Mouse (Mus musculus) CH12.LX (cell line): Measurements from ENCODE around the gene Rarg. TPM values are rescaled to one million over a fixed set of nuclear protein-coding genes. Genes with fewer than 3 reads are reported as not detected.

Source experiments
- DNase-seq: peaks from one replicate; pipeline ENCODE4 v3.0.0-alpha.2; 2013; ENCODE audit errors: extremely low read depth
- H3K27ac ChIP-seq: 2 replicates; pipeline ENCODE4 v1.5.1; 2012; ENCODE audit warnings: low read depth, mild to moderate bottlenecking, control low read depth, moderate library complexity; ENCODE audit not compliant: insufficient read depth
- H3K27me3 ChIP-seq: replicated peaks from 2 replicates; pipeline ENCODE3; 2012; ENCODE audit warnings: inconsistent platforms
- H3K36me3 ChIP-seq, 2 experiments: replicated peaks in 1 of 2; 2 replicates each; pipeline versions ENCODE3 to v1.6.1; 2012; ENCODE audit warnings: inconsistent platforms in 1 of 2, low read length in 1 of 2, mild to moderate bottlenecking in 1 of 2, mixed read lengths in 1 of 2, moderate library complexity in 1 of 2; ENCODE audit not compliant: control insufficient read depth in 1 of 2, insufficient read depth in 1 of 2
- H3K4me1 ChIP-seq, 2 experiments: 2 replicates each; pipeline ENCODE4 v1.6.1; 2012; ENCODE audit warnings: inconsistent platforms in 1 of 2, moderate library complexity in 1 of 2; ENCODE audit not compliant: insufficient read depth in 2 of 2, control insufficient read depth in 1 of 2
- H3K4me2 ChIP-seq: 2 replicates; pipeline ENCODE4 v1.6.1; 2012; ENCODE audit warnings: low read depth, mild to moderate bottlenecking, control low read depth; ENCODE audit not compliant: poor library complexity, insufficient read depth, severe bottlenecking
- H3K4me3 ChIP-seq, 3 experiments: fragments of 150-350 bp in 1 of 3; sonication (generic) in 1 of 3; replicated peaks in 1 of 3; 2 replicates each; pipeline versions ENCODE3 to v1.5.1; 2011 to 2012; ENCODE audit warnings: low read depth in 2 of 3, low read length in 2 of 3, mild to moderate bottlenecking in 2 of 3, moderate library complexity in 2 of 3, control low read depth in 1 of 3, improper control_type of control experiment in 1 of 3, inconsistent platforms in 1 of 3, mixed read lengths in 1 of 3; ENCODE audit not compliant: poor library complexity in 1 of 3
- H3K79me2 ChIP-seq: replicated peaks from 2 replicates; pipeline ENCODE4 v1.6.1; 2012; ENCODE audit warnings: mild to moderate bottlenecking, moderate library complexity; ENCODE audit not compliant: control insufficient read depth, poor library complexity, insufficient read depth, severe bottlenecking; ENCODE audit errors: extremely low read depth
- H3K9ac ChIP-seq: 2 replicates; pipeline ENCODE4 v1.6.1; 2012; ENCODE audit warnings: low read depth, mild to moderate bottlenecking, control low read depth, moderate library complexity; ENCODE audit not compliant: insufficient read depth
- H3K9me3 ChIP-seq: replicated peaks from 2 replicates; pipeline ENCODE3; 2012; ENCODE audit warnings: low read length, inconsistent platforms, mixed read lengths
- BHLHE40 ChIP-seq: IDR thresholded peaks from 2 replicates; pipeline ENCODE4 v1.6.1; 2011; ENCODE audit warnings: mild to moderate bottlenecking, low read depth, low read length, improper control_type of control experiment
- CHD1 ChIP-seq: IDR thresholded peaks from 2 replicates; pipeline ENCODE4 v1.6.1; 2012; ENCODE audit warnings: low read depth, low read length, improper control_type of control experiment, inconsistent platforms
- CHD2 ChIP-seq: IDR thresholded peaks from 2 replicates; pipeline ENCODE4 v1.6.1; 2011; ENCODE audit warnings: low read length, improper control_type of control experiment
- CTCF ChIP-seq, 2 experiments: IDR thresholded peaks in 1 of 2; conservative IDR thresholded peaks in 1 of 2; 2 replicates each; pipeline ENCODE4 v1.5.1; 2011 to 2012; ENCODE audit warnings: low read depth in 2 of 2, low read length in 2 of 2, improper control_type of control experiment in 1 of 2, inconsistent platforms in 1 of 2, mild to moderate bottlenecking in 1 of 2, moderate library complexity in 1 of 2
- E2F4 ChIP-seq: IDR thresholded peaks from 2 replicates; pipeline ENCODE4 v1.6.1; 2011; ENCODE audit warnings: low read depth, low read length, improper control_type of control experiment; ENCODE audit not compliant: insufficient replicate concordance
- ELF1 ChIP-seq: IDR thresholded peaks from 2 replicates; pipeline ENCODE4 v1.6.1; 2014; ENCODE audit warnings: low read depth, mild to moderate bottlenecking, inconsistent platforms, low read length, improper control_type of control experiment
- EP300 ChIP-seq: IDR thresholded peaks from 2 replicates; pipeline ENCODE4 v1.6.1; 2011; ENCODE audit warnings: low read length, improper control_type of control experiment
- ETS1 ChIP-seq: conservative IDR thresholded peaks from 2 replicates; pipeline ENCODE4 v1.6.1; 2012; ENCODE audit warnings: low read depth, mild to moderate bottlenecking, inconsistent platforms, low read length, improper control_type of control experiment, moderate library complexity
- GABPA ChIP-seq: IDR thresholded peaks from 2 replicates; pipeline ENCODE4 v1.6.1; 2012; ENCODE audit warnings: low read depth, low read length, improper control_type of control experiment, inconsistent platforms; ENCODE audit not compliant: insufficient replicate concordance
- HCFC1 ChIP-seq: IDR thresholded peaks from 2 replicates; pipeline ENCODE4 v1.6.1; 2012; ENCODE audit warnings: low read depth, mild to moderate bottlenecking, inconsistent platforms, low read length, improper control_type of control experiment
- IRF4 ChIP-seq: IDR thresholded peaks from 2 replicates; pipeline ENCODE4 v1.6.1; 2014; ENCODE audit warnings: low read depth, mild to moderate bottlenecking, inconsistent platforms, low read length, improper control_type of control experiment
- JUN ChIP-seq: IDR thresholded peaks from 2 replicates; pipeline ENCODE4 v1.6.1; 2011; ENCODE audit warnings: low read depth, mild to moderate bottlenecking, low read length, improper control_type of control experiment, moderate library complexity; ENCODE audit not compliant: insufficient read depth
- JUND ChIP-seq: conservative IDR thresholded peaks from 2 replicates; pipeline ENCODE4 v1.6.1; 2011; ENCODE audit warnings: low read depth, low read length, improper control_type of control experiment
- KAT2A ChIP-seq: IDR thresholded peaks from 2 replicates; pipeline ENCODE4 v1.6.1; 2012; ENCODE audit warnings: low read length, improper control_type of control experiment, inconsistent platforms; ENCODE audit not compliant: insufficient replicate concordance
- MAFK ChIP-seq: IDR thresholded peaks from 2 replicates; pipeline ENCODE4 v1.6.1; 2011; ENCODE audit warnings: low read length, improper control_type of control experiment; ENCODE audit not compliant: insufficient replicate concordance
- MAX ChIP-seq: IDR thresholded peaks from 2 replicates; pipeline ENCODE4 v1.6.1; 2011; ENCODE audit warnings: low read length, improper control_type of control experiment
- MAZ ChIP-seq: IDR thresholded peaks from 2 replicates; pipeline ENCODE4 v1.6.1; 2012; ENCODE audit warnings: low read depth, mild to moderate bottlenecking, inconsistent platforms, low read length, improper control_type of control experiment, moderate library complexity
- MXI1 ChIP-seq: IDR thresholded peaks from 2 replicates; pipeline ENCODE4 v1.6.1; 2011; ENCODE audit warnings: mild to moderate bottlenecking, low read depth, low read length, improper control_type of control experiment
- MYC ChIP-seq: IDR thresholded peaks from 2 replicates; pipeline ENCODE4 v1.6.1; 2011; ENCODE audit warnings: low read depth, mild to moderate bottlenecking, improper control_type of control experiment, low read length
- NELFE ChIP-seq: IDR thresholded peaks from 2 replicates; pipeline ENCODE4 v1.6.1; 2011; ENCODE audit warnings: low read depth, low read length, improper control_type of control experiment
- NRF1 ChIP-seq: IDR thresholded peaks from 2 replicates; pipeline ENCODE4 v1.6.1; 2014; ENCODE audit warnings: low read depth, mild to moderate bottlenecking, inconsistent platforms, low read length, improper control_type of control experiment, moderate library complexity
- PAX5 ChIP-seq: IDR thresholded peaks from 2 replicates; pipeline ENCODE4 v1.6.1; 2012; ENCODE audit warnings: low read length, inconsistent platforms, mixed read lengths
- POLR2A ChIP-seq: IDR thresholded peaks from 2 replicates; pipeline ENCODE4 v1.6.1; 2011; ENCODE audit warnings: low read depth, mild to moderate bottlenecking, improper control_type of control experiment, low read length
- POLR2AphosphoS2 ChIP-seq: IDR thresholded peaks from 2 replicates; pipeline ENCODE4 v1.6.1; 2011; ENCODE audit warnings: low read depth, low read length, improper control_type of control experiment
- RCOR1 ChIP-seq: conservative IDR thresholded peaks from 2 replicates; pipeline ENCODE4 v1.6.1; 2012; ENCODE audit warnings: low read depth, mild to moderate bottlenecking, inconsistent platforms, low read length, improper control_type of control experiment
- SIN3A ChIP-seq: IDR thresholded peaks from 2 replicates; pipeline ENCODE4 v1.6.1; 2012; ENCODE audit warnings: low read length, improper control_type of control experiment, inconsistent platforms
- SMC3 ChIP-seq: IDR thresholded peaks from 2 replicates; pipeline ENCODE4 v1.6.1; 2011; ENCODE audit warnings: low read depth, low read length, improper control_type of control experiment
- TCF12 ChIP-seq: IDR thresholded peaks from 2 replicates; pipeline ENCODE4 v1.6.1; 2014; ENCODE audit warnings: low read depth, mild to moderate bottlenecking, inconsistent platforms, low read length, improper control_type of control experiment
- UBTF ChIP-seq: IDR thresholded peaks from 2 replicates; pipeline ENCODE4 v1.6.1; 2012; ENCODE audit warnings: low read depth, mild to moderate bottlenecking, inconsistent platforms, low read length, improper control_type of control experiment, moderate library complexity
- USF1 ChIP-seq: IDR thresholded peaks from 2 replicates; pipeline ENCODE4 v1.6.1; 2014; ENCODE audit warnings: low read depth, mild to moderate bottlenecking, inconsistent platforms, low read length, improper control_type of control experiment
- ZC3H11A ChIP-seq: IDR thresholded peaks from 2 replicates; pipeline ENCODE4 v1.6.1; 2012; ENCODE audit warnings: low read depth, mild to moderate bottlenecking, inconsistent platforms, low read length, improper control_type of control experiment
- ZKSCAN1 ChIP-seq: IDR thresholded peaks from 2 replicates; pipeline ENCODE4 v1.6.1; 2012; ENCODE audit warnings: low read depth, inconsistent platforms, low read length, improper control_type of control experiment, borderline replicate concordance
- dilution Hi-C: fragments of 300-500 bp; cut with MboI; formaldehyde crosslinking; loops from 2 replicates; pipeline ENCODE4 v1.14.3; 2020; ENCODE audit warnings: low sequenced_read_pairs; ENCODE audit not compliant: extremely low pct_unique_long_range_greater_than_20kb, extremely low pct_ligation_motif_present
- in situ Hi-C: fragments of 300-500 bp; cut with MboI; formaldehyde crosslinking; loops from 3 replicates; pipeline ENCODE4 v1.14.3; 2019; ENCODE audit warnings: low sequenced_read_pairs, low pct_ligation_motif_present, low pct_unique_long_range_greater_than_20kb, mixed read lengths
- polyA plus RNA-seq: library from polyadenylated mRNA; unstranded; fragments of >175 nt; gene quantifications from 2 replicates; pipeline ENCODE4 v1.2.1, GENCODE M21; 2012; ENCODE audit warnings: low read depth; ENCODE audit not compliant: insufficient read length
- total RNA-seq, 2 experiments: library from RNA; depleted of rRNA; stranded (reverse); fragments of 300-350 nt in 1 of 2; fragments of >200 nt in 1 of 2; gene quantifications; 2 replicates each; pipeline ENCODE4 v1.2.3; 2012 to 2014

The Rarg gene
- total and polyA plus RNA-seq, 3 experiments = 0.17 to 0.76 (median 0.64) TPM

DNA sequence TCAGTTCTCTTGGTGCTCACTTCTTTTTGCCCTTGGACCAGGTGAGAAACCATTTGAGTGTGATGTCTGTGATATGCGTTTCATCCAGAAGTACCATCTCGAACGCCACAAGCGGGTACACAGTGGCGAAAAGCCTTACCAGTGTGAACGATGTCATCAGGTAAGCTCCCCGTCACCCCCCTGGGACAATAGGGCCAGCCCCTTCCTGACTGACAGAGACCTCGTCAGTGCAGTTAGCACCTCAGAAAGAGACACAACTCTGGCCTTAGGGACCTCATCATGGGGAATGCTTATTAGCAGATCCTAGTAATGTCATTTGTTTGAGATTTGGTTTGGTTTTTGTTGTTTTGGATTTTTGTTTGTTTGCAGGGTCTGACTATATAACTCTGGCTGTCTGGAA, 48.2 kb downstream of the Rarg start:
- no peaks in the 10 kb centered on the region for H3K9me3 ChIP-seq
- no peak overlapping the region for H3K27ac ChIP-seq
- in situ Hi-C loops = no loop called here
- H3K36me3 ChIP-seq = peaks cover 58 to 81% of the 10 kb centered on the region in 2 experiments
- H3K4me3 ChIP-seq = no peak overlapping the region
- H3K79me2 ChIP-seq = 0 out of 2 replicates have a peak, but pooled peaks cover 4% of the 10 kb centered on the region
- peaks cover 23 to 71% of the 10 kb centered on the region in 2 experiments for H3K4me1 ChIP-seq
- dilution Hi-C loops = no loop called here
- no peak overlapping the region for H3K9ac ChIP-seq
- no peaks in the 10 kb centered on the region for H3K27me3 ChIP-seq
- H3K4me2 ChIP-seq = no peak overlapping the region
- peak; percentile 55 for DNase-seq
- TF ChIP-seq CHD2 (0 out of 2 replicates have a peak, but pooled peaks have one; percentile 20), GABPA (no peak), ETS1 (peak; percentile 35; the same call in 1 of the 2 replicates), BHLHE40 (peak; percentile 29; the same call in 1 of the 2 replicates)

DNA sequence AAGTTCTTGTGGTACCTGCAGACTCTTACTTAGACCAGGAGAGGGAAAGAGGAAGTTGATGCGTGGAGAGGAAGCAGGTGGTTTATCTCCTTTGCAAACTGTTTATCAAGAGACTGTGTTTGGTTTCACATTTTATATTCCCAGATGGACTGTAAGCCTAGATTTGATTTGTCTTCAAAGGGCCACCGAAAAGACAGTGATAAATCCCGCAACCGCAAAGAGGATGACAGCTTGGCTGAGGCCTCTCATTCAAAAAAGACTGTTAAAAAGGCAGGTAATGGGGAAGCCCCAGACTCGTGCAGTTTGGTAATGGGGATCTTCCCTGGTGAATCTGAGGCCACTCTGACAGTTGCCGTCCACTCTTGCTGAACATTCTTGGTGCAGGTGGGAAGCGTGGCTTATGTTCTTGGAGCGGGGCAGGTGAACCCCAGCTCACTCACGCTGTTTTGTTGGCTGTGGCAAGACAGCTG, 49.2 kb downstream of the Rarg start:
- peak; percentile 78 for DNase-seq
- Histone ChIP-seq H3K9ac (no peak overlapping the region), H3K4me3 (peak overlapping the region in 1 of 3 experiments; percentile 2), H3K4me2 (peak overlapping the region; percentile 60), H3K36me3 (peaks cover 54 to 71% of the 10 kb centered on the region in 2 experiments), H3K27me3 (no peaks in the 10 kb centered on the region), H3K79me2 (0 out of 2 replicates have a peak, but pooled peaks cover 4% of the 10 kb centered on the region), H3K9me3 (no peaks in the 10 kb centered on the region), H3K27ac (peak overlapping the region; percentile 53; the same call in 1 of the 2 replicates), H3K4me1 (peaks cover 22 to 61% of the 10 kb centered on the region in 2 experiments)
- dilution Hi-C loops (no loop called here), in situ Hi-C loops (no loop called here)
- peak; percentile 44 for TF ChIP-seq JUND
- peak; percentile 88 for TF ChIP-seq EP300
- no peak for TF ChIP-seq CHD1
- TF ChIP-seq SIN3A = peak; percentile 87
- TF ChIP-seq PAX5 = no peak
- 0 out of 2 replicates have a peak, but pooled peaks have one; percentile 22 for TF ChIP-seq HCFC1
- TF ChIP-seq CTCF (conservative IDR thresholded peaks at IDR 0.05 in 1 of 2, IDR thresholded peaks at IDR 0.05 in 1 of 2; ENCODE audit: low read depth in 2 of 2, low read length in 2 of 2) = no peak
- no peak for TF ChIP-seq E2F4
- TF ChIP-seq MAFK = 0 out of 2 replicates have a peak, but pooled peaks have one; percentile 52
- 0 out of 2 replicates have a peak, but pooled peaks have one; percentile 65 for TF ChIP-seq MAZ
- TF ChIP-seq NELFE = no peak
- TF ChIP-seq GABPA = no peak
- TF ChIP-seq POLR2AphosphoS2 = no peak
- TF ChIP-seq ELF1 = peak; percentile 40; the same call in 1 of the 2 replicates
- TF ChIP-seq ZKSCAN1 = no peak
- TF ChIP-seq POLR2A = no peak
- peak; percentile 63 for TF ChIP-seq MYC
- peak; percentile 69 for TF ChIP-seq MAX
- no peak for TF ChIP-seq ZC3H11A
- peak; percentile 76 for TF ChIP-seq RCOR1
- no peak for TF ChIP-seq JUN
- no peak for TF ChIP-seq USF1
- no peak for TF ChIP-seq NRF1
- TF ChIP-seq SMC3 = no peak
- TF ChIP-seq IRF4 = peak; percentile 59
- peak; percentile 72 for TF ChIP-seq MXI1
- TF ChIP-seq TCF12 = peak; percentile 77
- peak; percentile 81; the same call in 1 of the 2 replicates for TF ChIP-seq UBTF
- TF ChIP-seq KAT2A = no peak
- TF ChIP-seq CHD2 = peak; percentile 59; the same call in 1 of the 2 replicates
